Mouse (Mus musculus) gastrocnemius, postnatal 36 days (tissue): ENCODE measurements around the gene Usp7. TPM values are rescaled to one million over a fixed set of nuclear protein-coding genes. Genes with fewer than 3 reads are reported as not detected.

Source experiments
- DNase-seq, 2 experiments: peaks; one replicate each; pipeline ENCODE4 v3.0.0; 2022
- intact Hi-C: fragments of 180-260 bp; cut with DNase I; formaldehyde crosslinking; loops from one replicate; pipeline ENCODE4 v1.15.1; 2025
- total RNA-seq, 2 experiments: library from RNA; stranded (reverse); gene quantifications; 2 replicates each; pipeline ENCODE4 v1.2.3; 2021

Gene Usp7
- total RNA-seq, 2 experiments from 2014 or later = 48.3 to 57.0 TPM

- intact Hi-C loops = no loop called here
- no peak for DNase-seq
Measured at GRCm38 (mm10) chr16:8679780-8680179, 112.3 kb downstream of the Usp7 start.

- no peak for DNase-seq
- intact Hi-C loops = no loop called here
Measured at GRCm38 (mm10) chr16:8678676-8679075, 113.4 kb downstream of the Usp7 start.

- DNase-seq = no peak
- intact Hi-C loops = no loop called here
Measured at GRCm38 (mm10) chr16:8678035-8678434, 114.1 kb downstream of the Usp7 start.

DNA sequence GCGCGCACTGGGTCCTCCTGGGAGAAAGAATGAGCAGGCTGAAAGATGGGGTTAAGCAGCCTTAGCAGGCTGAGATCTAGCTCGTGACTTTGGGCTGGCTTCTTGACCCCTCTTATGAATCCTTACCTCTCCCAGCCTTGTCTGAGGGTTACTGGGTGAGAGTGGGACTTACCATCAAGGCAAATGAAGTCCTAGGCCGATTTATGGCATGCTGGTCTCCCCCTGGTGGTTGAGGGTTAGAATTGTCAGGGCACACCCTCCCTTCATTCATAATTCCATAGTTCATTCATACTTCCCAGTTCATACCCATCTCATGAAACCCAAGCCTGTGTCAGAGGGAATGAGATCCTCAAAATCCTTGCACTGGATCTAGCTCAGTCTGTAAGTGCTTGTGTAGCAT is 115.3 kb downstream of the Usp7 start:
- intact Hi-C loops = loop anchor here (1.0 to 2.0 kb wide), 2 partner anchors 181 to 272 kb away; no protein-coding TSS in a partner anchor
- DNase-seq = no peak

- intact Hi-C loops = loop anchor here (1.0 to 2.0 kb wide), 2 partner anchors 181 to 271 kb away; no protein-coding TSS in a partner anchor
- DNase-seq = no peak
Measured at GRCm38 (mm10) chr16:8676228-8676627, 115.9 kb downstream of the Usp7 start.

DNA sequence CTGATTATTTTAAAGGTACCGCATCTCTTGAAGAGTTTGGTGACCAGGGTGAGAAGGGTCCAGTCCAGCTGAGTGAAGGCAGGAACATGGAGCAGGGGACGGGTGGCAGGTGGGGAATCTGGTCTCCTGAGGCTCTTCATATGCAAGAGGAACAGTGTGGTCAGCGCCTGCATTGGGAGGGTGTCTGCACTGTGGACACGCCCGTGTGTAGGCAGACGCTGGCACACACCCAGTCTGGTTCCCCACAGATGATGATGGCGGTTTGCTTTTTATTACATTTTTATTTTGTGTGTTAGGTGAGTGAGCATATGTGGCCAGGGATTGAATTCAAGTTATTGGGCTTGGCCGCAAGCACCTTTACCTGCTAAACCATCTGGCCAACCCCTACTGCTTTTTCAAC is 116.5 kb downstream of the Usp7 start:
- DNase-seq = no peak
- intact Hi-C loops = no loop called here

DNA sequence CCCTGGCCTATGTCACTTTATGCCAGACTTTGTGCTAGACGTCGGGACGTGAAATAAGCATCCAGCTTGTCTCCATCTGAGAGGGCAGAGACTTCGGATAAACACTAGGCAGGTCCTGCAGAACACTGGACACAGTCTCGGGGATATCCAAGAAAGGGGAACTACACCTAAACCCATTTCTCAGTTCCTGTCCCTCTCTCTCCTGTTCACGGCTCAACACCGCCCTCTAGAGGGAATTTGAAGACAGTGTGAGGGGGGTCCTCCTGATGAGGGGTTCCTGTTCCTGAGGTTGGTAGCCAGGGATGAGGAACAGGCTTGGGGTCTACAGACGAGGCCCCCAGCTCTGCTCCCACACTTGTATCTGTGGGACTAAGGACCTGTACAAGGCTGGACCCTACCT is 117.9 kb downstream of the Usp7 start:
- intact Hi-C loops = no loop called here
- no peak for DNase-seq

GRCm38 (mm10) chr16:8673343-8673742 is 118.8 kb downstream of the Usp7 start:
- no peak for DNase-seq
- intact Hi-C loops = loop anchor here (2.0 kb wide), 2 partner anchors 31 to 179 kb away; no protein-coding TSS in a partner anchor

DNA sequence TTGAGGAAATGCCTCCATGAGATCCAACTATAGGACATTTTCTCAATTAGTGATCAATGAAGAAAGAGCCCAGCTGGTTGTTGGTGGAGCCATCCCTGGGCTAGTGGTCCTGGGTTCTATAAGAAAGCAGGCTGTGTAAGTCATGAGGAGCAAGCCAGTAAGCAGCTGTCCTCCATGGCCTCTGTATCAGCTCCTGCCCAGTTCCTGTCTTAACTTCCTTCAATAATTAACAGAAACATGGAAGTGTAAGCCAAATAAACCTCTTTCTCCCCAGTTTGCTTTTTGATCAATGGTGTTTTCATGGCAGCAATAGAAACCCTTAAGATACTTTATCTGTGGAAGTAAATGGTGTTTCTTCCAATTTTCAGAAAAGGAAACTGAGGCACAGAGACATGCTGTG is 119.3 kb downstream of the Usp7 start:
- DNase-seq = no peak
- intact Hi-C loops = loop anchor here (2.0 kb wide), 2 partner anchors 30 to 178 kb away; no protein-coding TSS in a partner anchor

GRCm38 (mm10) chr16:8672350-8672687 is 119.8 kb downstream of the Usp7 start:
- intact Hi-C loops = loop anchor here (2.0 kb wide), 2 partner anchors 30 to 178 kb away; no protein-coding TSS in a partner anchor
- DNase-seq = no peak

GRCm38 (mm10) chr16:8671551-8672349 is 120.4 kb downstream of the Usp7 start, which contains the start of gene Carhsp1:
Gene Carhsp1 (minus strand): TSS chr16:8672155.
- intact Hi-C loops = loop anchor here (2.0 kb wide), 2 partner anchors 29 to 177 kb away; no protein-coding TSS in a partner anchor
- DNase-seq = peak; percentile 93

DNA sequence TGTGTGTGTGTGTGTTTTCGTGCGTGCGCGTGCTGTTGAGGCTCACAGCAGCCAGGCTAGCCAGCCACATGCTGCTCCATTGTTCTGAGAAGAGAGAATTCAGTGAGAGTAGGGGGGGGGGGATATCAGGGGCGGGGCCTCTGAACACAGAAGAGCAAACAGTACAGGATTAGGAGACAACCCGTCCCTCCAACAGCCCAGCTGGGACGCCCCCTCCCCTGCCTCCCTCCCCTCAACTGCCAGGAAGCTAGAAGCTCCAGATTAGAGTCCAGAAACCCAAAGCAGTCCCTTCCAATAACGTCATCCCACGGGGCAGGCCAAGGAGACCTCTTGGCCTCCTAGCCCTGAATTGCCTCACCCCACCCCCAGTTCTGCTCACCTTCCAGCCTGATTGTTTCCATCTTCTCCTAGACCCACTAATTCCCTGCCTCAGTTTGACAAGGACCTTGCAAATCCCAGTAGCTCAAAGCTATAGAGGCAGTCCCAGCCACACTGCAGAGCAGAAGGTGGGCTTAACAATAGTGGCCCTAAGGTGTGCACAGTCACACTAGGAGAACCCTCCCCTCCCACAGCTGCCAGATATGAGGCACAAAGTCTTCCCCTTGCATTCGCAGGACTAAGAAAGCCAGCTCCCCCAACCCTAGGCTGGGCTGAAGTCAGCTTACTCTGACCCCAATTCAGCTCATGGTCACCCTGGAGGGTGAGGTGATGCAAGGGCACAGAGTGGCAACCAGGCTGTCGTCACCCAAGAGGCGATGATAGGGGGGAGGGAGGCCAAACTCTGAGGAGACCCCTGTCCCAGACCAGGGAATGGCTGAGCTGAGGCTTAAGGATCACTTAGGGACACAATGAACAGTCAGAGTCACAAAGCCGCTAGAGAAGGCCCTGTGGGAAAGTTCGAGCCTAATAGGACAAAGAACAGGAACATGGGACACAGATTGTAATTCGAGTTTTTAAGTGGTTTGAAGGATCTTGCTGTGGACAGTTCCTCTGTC is 121.8 kb downstream of the Usp7 start:
- DNase-seq = no peak
- intact Hi-C loops = no loop called here

DNA sequence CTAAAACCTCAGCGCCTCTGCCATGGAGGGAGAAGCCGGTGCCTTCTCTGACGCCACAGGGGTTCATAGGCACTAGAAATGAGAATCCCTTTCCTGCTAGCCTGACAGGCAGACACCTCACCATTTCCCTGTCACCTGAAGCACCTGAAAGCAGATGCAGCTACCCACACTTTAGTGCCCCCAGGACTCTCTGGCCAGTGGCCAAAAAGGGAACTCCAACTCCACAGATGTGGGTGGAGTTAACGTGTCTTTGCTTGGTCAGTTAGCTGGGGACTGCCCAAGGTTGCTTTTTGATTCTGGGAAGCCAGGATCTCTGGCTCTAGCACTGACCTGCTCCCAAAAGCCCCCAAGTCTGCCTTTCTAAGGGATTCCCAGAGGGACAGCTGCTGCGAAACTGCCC is 122.7 kb downstream of the Usp7 start:
- DNase-seq = no peak
- intact Hi-C loops = no loop called here

GRCm38 (mm10) chr16:8668386-8668785 is 123.7 kb downstream of the Usp7 start:
- no peak for DNase-seq
- intact Hi-C loops = no loop called here

GRCm38 (mm10) chr16:8667814-8668213 is 124.3 kb downstream of the Usp7 start:
- intact Hi-C loops = no loop called here

DNA sequence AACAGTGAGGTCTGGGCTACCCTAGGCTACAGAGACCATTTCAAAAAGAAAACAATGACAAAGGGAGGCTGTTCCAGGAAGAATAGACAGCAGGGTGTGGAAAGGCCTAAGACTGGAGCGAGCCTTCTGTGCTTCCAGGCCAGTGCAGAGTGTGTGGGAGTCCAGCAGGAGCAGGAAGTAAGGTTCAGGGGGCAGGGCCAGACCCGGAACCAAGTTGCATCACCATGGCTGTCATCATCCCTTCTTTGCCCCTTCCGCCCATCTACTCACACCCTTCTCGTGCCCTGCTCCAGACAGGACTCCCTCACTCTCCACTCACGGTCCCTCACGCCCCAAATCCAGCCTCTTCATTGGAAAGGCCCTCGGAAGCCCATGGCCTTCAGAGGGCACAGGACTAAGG is 124.8 kb downstream of the Usp7 start:
- intact Hi-C loops = no loop called here
- no peak for DNase-seq

More at GRCm38 (mm10) chr16:8667814-8668213, 124.3 kb downstream of the Usp7 start:
- no peak for DNase-seq

GRCm38 (mm10) chr16:8666452-8666851 is 125.7 kb downstream of the Usp7 start:
- peak in 1 of 2 experiments; percentile 44 for DNase-seq
- intact Hi-C loops = no loop called here

DNA sequence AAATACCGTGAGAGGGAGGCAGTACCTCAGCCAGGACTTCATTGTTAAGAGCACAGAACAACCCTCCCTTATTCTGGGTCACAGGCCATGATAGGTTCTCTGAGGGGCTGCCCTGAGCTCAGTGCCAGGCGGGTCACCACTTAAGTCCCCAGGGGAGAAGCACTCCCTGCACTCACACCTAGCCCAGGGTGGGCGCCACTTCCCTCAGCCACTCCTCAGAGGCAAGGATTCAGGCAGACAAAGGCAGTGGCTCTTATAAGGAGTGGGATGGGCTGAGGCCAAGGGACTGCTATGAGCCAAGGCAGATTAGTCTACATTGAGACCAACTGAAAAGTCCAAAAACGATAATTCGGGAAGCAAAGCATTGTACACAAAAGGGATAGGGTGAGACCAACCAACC is 126.7 kb downstream of the Usp7 start:
- DNase-seq = no peak
- intact Hi-C loops = no loop called here

DNA sequence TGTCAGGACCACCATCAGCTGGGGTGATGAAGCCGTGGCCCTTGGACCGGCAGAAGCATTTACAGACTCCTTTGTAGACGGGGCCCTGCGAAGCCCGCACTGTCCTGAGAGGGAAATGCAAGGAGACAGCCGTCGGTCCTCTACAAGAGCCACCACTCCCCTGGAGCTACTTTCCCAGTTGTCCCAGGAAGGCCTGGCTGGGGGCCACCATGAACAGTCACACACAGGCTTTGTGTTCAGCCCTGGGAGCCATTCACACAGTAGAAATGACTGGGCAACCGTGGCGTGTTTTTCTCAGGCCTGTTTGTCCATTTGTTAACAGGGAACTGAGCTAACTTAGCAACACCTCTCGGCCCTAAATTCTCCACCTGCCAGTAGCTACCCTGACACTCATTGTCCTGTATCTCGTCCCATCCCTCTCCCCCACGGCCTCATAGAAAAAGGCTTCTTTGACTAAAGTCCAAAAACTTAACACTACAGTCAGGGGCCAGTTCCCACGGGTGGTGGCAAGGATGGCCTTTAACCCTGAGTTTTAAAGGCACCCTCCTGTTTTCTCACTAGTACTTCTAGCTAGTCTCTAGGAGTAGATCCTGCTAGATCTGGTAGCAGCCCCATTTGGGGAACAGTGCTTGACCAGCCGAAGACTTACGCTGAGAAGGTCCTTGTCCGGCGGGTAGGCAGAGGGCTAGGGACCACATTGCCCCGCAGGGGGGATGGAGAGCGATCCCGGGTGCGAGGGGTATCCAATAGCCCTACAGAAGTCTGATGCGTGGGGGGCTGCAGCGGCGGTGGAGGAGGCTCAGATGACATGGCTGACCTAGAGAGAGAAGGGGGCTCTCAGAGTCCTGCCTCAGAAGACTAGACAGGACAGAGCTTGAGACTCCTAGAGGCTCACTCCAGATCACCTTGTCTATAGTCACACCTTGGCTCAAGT is 128.2 kb downstream of the Usp7 start:
- intact Hi-C loops = no loop called here
- DNase-seq = no peak

DNA sequence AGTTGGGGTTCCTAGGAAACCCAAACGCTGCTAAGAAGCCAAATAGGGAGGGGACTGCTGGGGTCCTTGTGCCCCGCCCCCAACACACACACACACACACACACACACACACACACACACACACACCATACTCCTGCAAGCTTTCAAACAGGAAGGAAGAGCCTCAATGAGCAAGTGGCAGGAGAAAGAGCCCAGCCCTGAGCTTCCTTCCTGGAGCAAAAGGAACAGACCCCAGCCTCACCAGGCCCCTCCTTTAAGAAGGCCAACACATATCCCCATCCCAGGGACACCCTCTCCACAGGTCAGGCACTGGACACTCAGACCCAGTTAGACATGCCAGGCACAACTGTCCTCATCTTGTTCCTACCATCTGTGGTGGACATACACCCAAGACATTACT is 129.1 kb downstream of the Usp7 start:
- intact Hi-C loops = no loop called here
- DNase-seq = no peak
